Mouse (Mus musculus) adipocyte (in vitro differentiated cells): ENCODE measurements around the gene Hps6.
A peak's percentile ranks its signal among the peaks of the same experiment; 100 is the strongest.

Experiments used
- DNase-seq: peaks from one replicate; pipeline ENCODE4 v3.0.0-alpha.2; 2016; ENCODE audit warnings: low spot score

Hps6 gene

DNA sequence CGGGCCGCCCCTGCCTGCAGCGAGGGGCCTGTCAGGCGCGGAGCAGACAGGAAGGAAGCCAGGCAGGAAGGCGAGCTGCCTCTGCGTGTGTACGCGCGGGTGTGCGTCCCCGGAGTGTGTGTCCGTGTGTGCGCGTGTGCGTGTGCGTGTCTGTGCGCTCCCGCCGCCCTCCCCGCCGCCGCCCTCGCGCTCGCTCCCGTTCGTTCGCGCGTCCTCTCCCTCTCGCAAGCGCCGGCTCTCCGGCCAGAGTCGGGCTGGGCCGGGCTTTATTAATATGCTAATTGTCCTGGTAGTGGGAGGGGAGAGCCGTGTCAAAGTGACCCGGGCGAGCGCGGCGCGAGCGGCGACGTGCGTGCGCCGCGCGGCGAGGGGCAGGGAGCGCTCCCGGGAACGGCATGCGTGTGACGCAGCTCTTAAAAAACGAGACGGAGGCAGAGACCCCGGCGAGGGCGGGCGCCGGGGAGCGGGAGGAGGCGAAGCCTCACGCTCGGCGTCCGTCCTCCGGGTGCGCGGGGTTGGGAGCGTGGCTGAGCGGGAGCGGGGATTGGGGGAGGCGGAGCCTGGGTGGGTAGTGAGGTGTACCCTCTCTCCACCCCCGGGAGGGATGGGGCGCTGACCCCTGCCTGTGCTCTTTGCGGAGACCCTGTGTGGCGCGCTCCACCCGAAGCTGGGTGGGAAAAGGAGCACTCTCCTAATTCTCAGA, 41.8 kb downstream of the Hps6 start, which contains the start of gene Ldb1:
Ldb1 (minus strand) TSS at position 222 of the 703 bp plus-strand sequence.
- DNase-seq: peak; percentile 90

DNA sequence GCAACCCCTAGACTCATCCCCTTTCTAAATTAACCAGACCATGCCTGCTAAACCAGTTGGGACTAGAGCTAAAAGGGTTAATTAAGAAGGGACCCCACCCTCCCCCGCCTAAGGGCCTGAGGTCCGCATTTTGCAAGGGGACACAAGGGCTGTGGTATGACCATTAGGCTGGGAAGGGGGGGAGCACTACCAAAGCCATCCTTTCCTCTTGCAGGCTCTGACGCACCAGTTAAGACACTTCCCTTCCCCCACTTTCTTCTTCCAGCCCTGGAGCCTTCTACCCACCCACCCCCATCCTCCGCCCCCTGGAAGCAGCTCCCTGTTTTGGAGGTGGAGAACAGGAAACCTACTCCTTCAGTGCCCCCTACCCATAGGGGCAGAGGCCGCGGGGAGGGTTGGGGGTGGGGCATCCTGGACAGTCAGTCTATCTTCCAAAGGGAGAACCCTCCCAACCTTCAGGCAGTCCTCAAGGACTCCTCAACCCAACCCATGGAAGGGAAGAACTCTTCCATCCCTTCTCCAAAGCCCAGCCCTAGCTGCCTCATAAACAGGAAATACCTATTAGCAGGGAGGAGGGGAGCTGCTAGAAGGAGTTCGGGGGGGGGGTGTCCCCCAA, 42.5 kb downstream of the Hps6 start:
- DNase-seq: peak; percentile 68

DNA sequence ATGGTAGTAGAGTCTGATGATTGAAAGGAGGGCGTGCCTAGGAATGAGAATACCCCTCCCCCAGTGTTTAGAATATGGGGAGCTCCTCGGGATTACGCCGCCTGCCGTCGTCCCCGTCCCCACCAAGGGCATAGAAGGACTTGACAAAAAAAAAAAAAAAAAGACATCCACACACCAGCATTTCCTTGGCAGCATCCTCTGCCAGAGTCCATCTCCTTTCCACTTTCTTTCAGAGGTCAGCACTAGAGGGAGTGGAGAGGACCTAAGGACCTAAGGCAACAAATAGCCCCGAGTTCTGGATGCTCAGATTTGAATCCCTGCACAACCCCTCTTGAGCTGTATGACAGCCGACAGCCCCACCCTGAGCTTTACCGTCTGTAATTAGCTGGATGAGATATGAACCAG, 43.3 kb downstream of the Hps6 start:
- DNase-seq: no peak

DNA sequence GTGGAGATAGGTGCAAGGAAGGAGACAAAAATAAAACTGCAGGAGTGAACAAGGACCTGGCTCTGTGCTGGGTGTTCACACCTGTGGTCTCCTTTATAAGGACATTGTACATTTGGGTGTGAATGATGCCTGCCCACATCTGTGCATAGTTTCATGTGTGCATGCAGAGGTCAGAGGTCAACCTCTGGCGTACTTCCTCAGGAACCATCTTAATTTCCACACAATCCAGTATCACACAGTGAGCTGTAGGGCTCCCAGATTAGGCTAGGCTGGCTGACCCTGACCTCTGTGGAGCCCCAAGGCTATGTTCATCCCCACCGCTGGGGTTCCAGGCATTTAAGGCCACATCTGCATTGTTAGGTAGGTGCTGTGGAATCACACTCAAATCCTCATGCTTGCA, 44.1 kb downstream of the Hps6 start:
- DNase-seq: no peak

DNA sequence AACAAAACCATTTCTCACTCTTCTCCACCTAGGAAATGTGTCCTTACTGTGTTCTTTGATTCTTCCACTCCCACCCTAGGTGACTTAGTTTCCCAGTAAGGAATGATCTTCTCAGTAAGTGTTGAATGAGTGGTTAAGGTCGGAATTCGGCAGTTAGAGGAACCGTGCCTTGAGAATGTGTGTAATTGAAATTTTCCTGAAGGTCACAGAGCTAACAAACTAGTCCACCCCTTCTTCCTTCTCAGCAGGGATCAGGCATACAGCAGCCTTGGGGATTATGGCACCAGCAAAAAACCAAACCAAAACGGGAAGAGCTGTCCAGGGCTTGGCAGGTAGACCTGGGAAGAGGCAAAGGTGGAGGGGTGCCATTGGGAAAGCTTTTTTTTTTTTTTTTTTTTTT, 45.8 kb downstream of the Hps6 start:
- DNase-seq: no peak

DNA sequence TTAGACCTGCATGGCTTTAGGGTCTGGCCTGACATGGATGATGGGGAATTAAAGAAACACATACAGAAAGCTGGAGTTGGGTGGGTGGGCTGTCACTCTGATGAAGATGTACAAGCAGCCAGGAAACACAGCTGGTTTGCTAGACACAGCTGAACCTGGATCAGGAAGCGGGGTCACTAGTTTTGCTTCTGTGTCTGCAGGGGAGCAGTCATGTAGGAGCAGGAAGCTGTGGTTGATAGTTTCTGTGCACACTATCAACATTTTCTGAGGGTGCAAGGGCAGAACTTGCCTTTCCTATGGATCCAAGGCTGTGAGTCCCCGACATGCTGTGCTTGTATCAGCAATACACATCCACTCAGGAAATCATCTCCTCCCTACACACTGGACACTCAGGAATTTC, 47.2 kb downstream of the Hps6 start:
- DNase-seq: no peak
